Mouse (Mus musculus) limb, embryonic 13.5 days (tissue): ENCODE measurements around the gene Rock2. TPM values are rescaled to one million over a fixed set of nuclear protein-coding genes. Genes with fewer than 3 reads are reported as not detected.

Source experiments
- polyA plus RNA-seq: library from polyadenylated mRNA; unstranded; fragments of >200 nt; fragmentation: Nextera tagmentation; extraction: Ambion mirVana; gene quantifications from 2 replicates; pipeline ENCODE4 v1.2.1, GENCODE M21; 2015

The Rock2 gene
- polyA plus RNA-seq, 1 experiment from 2014 or later = 14.9 TPM

Other genes with a start within 250 kb of the Rock2 start
- gene Ntsr2, start 241.5 kb upstream of the Rock2 start, polyA plus RNA-seq = not detected in 2 replicates
- gene Greb1, start 94.0 kb upstream of the Rock2 start, polyA plus RNA-seq = 2.6 and 2.8 TPM in 2 replicates
- gene E2f6, start 83.9 kb upstream of the Rock2 start, polyA plus RNA-seq = 58.3 and 59.8 TPM in 2 replicates
- gene Pqlc3, start 105.5 kb downstream of the Rock2 start, polyA plus RNA-seq = 7.2 and 10.2 TPM in 2 replicates
- gene 2410004P03Rik, start 116.8 kb downstream of the Rock2 start, polyA plus RNA-seq = 0.52 and 0.65 TPM in 2 replicates